Mouse (Mus musculus) T-helper 1 cell (primary cell): ENCODE data around the gene Cxcr1.

Experiments used
- in situ Hi-C: fragments of 300-600 bp; cut with MboI, MseI; formaldehyde crosslinking; loops from one replicate; pipeline ENCODE4 v1.15.1; 2025; ENCODE audit warnings: high pct_unique_total_duplicates

Cxcr1 gene

DNA sequence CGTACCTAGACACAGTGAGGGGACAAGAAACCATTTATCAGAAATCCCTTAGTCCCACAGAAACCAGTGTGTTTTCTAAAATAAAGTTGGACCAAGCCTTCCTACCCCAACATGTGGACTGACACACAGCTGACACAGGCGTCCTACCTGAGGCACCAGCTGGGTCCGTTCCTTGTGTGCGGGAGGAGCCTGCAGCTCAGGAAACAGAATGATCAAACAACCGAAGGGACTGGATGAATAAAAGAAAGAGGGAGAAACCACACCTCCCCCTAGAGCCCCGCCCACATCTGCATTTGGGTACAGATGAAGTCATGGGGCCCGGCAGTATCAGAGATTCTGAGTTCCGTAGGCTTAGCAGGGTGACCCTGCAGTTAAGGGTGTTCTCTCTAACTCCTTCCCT lies at the start of gene Cxcr1:
Gene Cxcr1, minus strand, starts transcription at position 187 of the 400 bp plus-strand sequence.
- in situ Hi-C loops = no loop called here

DNA sequence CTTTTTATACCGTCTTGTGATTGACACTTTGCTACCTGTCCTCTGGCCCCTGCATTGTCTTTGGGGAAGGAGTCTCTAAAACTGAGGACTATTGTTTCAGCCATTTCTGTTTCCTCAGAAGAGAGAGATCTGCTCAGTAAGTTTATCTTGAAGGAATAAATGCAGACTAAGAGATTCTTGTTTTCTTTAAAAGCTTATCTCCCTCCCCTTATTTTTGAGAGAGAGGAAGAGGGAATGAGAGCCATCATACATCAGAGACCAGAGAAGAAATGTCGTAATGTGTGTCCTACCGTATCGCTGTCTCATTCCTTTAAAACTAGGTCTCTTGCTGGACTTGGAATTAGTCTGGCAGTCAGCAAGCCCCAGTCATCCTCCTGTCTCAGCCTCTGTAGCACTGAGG lies 46.4 kb upstream of the Cxcr1 start:
- in situ Hi-C loops = no loop called here

DNA sequence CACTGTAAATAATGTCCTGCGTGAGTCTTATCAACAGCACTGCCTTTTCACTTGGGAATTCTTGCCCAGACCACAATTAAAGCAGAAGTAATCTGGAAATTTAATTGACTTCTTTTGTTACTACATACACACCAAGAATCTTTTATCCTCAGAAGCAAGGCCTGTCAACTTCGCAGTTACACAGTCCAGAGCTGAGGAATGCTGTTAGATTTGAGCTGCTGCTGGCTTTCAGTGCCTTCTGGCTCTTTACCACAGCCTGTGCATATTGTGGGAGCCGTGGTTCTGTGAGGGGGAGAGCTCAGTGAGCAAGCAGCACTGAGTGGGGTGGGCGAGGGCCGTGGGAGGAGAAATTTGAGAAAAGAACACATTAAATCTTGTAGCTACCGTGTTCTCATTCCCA lies 45.9 kb upstream of the Cxcr1 start:
- in situ Hi-C loops = no loop called here

DNA sequence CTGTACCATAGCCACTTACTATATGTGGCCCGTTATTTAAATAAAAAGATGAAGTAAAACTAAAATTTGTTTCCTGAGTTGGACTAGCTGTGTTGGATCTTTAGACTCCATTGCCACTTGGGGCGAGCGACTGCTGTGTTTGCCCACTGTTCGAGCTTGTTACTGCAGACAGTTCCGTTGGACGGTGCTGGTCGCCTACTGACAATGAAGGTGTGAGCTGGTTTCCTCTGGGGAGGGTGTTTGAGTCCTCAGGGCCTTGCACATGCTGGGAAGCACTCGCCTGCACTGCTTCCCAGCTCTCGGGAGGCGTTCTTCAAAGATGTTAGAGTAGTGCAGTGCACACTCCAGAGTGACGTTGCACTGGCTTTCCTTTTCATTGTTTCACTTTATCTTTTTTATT lies 45.2 kb upstream of the Cxcr1 start:
- in situ Hi-C loops = no loop called here

DNA sequence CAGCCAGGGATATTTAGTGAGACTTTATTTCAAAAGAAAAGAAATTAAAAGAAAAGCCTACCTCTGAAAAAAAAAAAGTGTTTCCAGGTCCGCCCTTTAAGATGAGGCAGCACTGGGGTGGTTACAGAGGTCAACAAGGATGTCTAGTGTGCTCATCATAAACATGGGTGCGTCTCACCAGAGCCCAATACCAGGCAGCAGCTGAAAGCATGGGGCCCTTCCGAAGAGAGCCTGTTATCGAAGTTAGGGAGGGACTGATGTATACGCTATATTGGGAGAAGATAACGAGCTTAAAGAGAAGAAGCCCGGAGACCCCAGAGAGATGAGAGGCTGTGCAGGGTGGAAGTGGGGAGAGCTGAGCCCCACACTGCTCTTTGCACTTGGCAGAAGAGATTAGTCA lies 44.7 kb upstream of the Cxcr1 start:
- in situ Hi-C loops = no loop called here

DNA sequence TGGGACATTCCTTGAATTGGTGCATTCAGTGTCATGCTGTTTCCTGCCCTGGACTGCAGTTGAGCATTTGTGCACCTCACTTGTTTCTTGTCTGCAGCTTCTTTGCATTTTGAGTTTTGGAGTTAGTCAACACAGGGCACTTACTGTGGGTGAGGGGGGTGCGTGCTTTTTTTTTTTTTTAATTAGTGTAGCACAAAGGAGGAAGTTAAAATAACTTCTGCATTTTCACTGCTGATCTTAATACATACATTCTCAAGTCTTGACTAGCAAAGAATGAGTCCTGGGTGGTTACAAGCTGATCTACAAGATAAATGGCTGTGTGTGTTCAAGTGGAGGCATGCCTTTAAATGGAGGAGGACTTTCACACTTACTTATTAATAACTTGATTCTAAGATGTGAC lies 43.7 kb upstream of the Cxcr1 start:
- in situ Hi-C loops = no loop called here

DNA sequence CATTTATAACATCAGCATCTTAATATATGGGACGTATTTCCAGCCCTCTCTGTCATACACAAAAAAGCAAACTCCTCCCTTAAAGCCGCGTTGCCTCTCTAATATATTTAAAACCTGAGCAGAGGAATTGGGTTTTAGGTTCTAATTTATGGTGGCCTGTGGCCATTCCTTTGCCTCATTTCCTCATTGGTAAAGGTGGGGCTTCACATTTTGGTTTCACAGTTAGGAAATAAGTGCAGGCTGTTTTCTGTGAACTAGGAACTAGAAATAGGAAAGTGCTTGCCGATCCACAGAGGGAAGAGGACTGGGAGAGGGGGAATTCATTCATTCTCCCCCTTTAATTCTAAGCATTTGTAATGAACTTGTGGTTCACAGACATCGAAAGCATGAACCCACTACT lies 43.2 kb upstream of the Cxcr1 start:
- in situ Hi-C loops = no loop called here

DNA sequence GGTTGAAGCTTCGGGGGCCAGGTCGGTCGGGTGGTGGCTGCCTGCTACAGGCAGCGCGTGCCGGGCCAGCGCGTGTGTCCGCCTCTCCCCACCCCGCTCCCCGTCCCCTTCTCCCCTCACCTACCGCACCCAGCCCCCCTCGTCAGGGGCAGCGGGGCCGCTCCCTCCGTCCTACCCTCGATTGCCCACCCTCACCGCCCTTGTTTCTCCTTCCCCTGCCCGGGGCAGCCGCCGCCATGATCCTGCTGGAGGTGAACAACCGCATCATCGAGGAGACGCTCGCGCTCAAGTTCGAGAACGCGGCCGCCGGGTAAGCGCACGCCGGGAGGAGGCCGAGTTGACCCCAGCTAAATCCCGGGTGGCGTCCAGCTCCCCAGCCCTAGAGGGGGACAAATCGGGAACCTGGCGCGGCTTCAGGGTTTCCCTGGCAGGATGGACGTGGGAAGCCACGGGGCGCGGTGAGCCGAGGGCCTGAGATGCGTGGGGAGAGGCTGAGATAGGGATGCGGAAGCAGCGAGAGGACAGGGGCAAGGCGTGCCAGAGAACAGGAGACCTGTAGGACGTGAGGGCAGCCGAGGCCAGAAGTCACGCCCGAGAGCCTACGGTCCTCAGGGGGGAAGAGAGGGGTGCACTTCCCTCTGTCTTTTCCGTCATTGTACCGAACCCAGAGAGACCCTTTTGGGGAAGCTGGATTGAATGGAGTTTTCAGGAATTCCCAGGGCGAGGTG lies 42.3 kb upstream of the Cxcr1 start:
- in situ Hi-C loops = no loop called here

DNA sequence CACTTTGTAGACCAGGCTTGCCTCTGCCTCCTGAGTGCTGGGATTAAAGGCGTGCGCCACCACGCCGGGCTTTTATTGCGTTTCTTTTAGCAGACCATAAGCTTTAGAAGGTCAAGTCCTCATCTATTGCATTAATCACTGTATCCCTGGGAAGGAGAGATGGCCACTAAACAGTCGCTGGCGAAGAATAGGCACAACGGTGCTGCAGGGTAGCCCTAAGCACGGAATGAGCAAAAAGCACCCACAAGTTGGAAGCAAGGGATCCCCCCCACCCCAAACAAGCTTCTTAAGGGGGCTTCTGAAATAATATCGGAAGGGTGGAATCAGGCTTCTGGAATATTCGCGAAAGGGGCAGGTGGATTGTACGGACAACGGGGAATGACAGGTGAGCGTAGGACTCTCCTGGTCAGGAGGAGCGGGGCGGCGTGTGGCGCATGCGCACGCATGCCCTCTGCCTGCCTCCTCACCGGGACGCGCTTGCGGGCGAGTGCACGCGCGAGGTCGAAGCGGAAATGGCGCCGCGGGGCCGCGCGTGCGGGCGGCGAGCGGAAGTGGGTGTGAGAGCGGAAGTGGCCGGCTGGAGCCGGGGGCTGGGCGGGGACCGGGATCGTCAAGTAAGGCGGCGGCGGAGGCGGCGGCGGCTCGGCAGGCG lies 41.6 kb upstream of the Cxcr1 start, which contains the start of gene Arpc2:
Gene Arpc2, plus strand, starts transcription at position 147 of the 652 bp plus-strand sequence.
- in situ Hi-C loops = no loop called here

DNA sequence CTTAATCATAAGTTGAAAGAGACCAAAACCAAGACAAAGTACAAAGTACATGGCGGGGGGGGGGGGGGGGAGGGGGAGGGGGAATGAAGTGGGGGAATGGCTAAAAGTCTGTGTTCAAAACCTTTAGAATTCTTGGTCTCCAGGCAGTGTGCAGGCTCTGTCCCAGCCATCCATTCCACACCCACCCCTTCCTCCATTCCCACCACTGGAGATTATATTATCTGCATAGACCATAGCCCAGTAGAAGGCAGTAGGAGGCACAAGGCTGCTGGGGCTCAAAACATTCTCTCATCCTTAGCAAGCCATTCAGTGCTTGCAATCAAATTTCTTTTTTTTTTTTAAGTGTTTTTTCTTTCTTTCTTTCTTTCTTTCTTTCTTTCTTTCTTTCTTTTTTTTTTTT lies 36.6 kb upstream of the Cxcr1 start:
- in situ Hi-C loops = no loop called here

DNA sequence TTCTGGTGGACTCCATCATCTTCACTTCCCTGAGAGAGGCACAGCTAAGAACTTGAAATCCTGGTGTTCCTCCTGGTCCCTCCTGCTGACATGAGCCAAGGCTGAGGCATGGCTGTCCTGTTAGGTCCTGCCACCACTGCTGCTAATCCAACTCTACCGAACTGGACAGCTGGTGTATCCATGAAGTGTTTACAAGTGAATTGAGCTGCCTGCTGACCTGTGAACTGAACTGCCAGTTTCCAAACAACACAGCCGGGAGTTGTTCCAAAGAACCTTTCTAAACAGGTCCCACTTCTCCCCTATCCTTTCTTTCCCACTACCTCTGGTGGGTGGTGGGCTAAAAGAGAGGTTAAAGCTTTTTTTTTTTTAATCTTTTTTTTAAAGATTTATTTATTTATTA lies 35.5 kb upstream of the Cxcr1 start:
- in situ Hi-C loops = no loop called here

DNA sequence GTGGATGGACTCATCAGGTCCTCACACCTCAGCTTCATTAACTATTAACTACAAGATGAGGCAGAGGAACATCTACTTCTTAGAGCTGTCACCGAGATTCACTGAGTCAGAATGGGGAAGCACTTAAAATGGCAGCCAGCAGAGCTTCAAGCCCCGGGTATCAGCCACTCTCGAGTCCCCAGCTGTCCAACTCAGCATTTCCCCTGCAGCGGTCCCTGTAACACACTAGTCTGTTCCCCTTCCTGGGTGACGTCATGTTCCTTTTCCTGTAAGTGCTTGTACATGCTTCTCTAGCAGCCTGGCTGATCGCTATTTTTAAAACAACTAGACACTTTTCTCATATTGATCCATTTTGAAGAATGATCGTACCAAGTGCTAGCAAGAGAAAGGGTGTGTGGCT lies 32.9 kb upstream of the Cxcr1 start:
- in situ Hi-C loops = no loop called here

DNA sequence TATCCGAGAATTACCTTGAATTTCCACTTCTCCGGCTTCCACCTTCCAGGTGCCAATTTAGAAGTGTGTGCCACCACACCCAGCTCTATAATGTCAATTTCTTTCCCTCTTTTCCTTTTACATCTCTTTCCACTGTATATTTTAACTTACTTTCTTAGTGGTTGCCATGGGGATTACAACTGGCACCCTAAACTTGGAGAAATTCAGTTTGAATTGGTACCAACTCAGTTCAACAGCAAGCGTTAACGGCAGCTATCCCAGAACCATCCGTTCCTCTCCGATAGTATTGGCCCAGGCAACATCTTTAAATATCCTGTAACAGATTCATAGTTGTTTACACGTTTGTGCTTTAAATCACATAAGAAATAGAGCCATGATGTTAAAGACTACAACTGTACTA lies 25.5 kb upstream of the Cxcr1 start:
- in situ Hi-C loops = no loop called here

DNA sequence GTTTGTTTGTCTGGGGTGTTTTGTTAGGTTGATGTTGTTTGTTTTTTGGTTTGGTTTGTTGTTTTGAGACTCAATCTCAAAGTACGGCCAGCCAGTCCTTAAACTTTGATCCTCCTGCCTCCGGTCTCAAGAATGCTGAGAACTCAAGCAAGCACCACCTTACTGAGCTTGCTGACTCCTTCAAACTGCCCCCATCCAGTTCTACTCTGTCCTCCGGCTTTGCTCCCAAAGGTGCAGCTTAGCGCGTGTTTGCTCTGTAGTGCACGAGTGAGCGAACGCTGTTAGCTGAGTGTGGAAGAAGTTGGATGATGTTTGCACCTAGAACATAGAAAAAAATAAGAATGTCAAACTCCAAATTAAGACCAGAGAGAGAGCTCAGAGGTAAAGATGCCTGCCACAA lies 14.5 kb upstream of the Cxcr1 start:
- in situ Hi-C loops = no loop called here

DNA sequence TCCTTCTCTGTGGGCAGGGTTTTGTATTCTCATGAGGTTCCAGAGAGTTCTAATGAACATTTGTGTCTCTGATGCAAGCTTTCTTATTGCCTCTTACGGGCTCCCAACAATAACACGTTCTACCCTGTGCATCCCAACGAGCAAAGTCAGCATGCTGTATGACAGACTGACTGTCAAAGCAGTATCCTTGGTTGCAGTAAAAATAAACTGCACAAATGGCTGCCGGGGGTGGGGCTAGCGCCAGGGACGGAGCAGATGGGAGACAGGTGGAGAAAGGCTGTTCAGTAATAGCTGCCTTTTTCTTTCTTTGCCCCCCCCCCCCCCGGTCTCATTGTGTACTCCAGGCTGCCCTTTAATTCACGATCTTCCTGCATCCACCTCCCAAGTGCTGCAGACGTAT lies 13.5 kb upstream of the Cxcr1 start:
- in situ Hi-C loops = no loop called here

DNA sequence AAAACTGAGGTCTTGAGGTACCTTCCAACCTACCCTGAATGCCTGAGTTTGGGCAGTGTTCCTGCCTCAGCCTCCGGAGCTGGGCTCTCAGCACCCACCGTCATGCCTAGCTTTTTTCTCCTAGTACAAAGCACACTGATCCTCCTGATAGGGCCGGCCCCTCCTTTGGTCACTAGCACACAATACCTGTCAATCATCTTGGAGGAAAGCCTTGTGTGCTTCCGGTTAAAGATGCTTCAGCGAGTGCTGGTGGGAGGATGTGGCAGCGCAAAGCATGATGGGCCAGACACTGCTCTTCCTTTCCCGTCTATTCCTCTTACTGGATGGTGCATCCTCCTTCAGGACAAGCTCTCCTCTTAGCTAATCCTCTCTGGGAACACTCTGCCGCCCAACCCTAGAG lies 12.2 kb upstream of the Cxcr1 start:
- in situ Hi-C loops = no loop called here

DNA sequence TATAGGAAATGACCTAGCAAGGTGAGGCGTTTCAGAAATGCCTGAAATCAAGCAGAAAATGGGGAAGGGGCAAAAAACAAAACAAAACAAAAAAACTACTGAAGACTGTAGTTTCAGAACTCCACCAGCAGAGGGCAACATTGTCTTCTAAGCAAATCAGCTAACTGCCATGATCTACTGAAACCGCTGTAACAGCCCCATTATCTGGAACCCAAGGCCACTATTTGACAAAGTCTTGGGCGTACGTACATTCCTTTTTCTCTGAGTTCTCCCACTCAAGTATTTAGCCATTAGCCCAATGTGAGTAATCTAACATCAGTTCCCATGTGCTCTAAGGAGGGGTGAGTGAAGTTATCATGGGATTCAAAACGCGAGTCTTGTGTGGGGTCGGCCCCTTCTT lies 11.4 kb upstream of the Cxcr1 start:
- in situ Hi-C loops = no loop called here

DNA sequence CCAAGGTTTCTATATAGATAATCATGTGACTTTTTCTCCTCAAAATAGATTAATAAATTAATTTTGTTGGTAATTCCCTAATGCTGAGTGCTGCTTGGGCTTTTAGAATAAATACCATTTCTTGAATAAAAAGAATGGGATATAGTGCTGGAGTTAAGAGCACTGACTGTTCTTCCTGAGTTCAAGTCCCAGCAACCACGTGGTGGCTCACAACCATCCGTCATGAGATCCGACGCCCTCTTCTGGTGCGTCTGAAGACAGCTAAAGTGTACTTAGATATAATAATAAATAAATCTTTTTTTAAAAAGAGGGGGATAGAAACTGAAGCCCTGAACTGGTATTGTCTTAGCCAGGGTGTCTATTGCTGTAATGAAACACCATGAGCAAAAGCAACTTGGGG lies 9.0 kb upstream of the Cxcr1 start:
- in situ Hi-C loops = no loop called here

DNA sequence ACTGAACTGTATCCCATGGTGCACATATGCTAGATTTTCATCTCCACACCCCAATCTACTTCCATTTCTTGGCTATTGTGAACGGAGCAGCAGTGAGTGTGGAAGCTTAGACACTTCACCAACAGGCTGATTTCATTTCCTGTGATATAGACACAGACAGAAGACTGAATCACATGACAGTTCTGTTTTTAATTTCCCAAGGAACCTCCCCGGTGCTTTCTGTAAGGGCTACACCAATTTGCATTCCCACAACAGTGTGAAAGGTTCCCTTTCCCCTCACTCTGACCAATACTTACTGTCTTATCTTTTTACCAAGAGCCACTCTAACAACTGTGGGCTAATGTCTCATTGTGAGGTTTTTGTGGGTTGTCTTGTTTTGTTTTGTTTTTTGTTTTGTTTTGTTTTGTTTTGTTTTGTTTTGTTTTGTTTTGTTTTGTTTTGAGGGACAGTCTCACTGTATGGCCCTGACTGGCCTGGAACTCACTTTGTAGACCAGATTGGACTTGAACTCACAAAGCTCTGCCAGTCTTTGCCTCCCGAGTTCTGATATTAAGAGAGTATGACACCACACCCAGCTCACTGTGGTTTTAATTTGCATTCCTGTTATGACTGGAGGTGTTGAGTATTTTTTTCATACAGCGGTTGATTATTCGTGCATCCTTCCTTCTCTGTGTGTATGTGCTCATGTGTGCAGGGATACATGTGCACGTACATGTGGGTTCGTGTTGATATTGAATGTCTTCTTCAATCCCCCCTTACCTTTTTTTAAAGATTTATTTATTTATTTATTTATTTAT lies 6.8 kb upstream of the Cxcr1 start:
- in situ Hi-C loops = no loop called here

DNA sequence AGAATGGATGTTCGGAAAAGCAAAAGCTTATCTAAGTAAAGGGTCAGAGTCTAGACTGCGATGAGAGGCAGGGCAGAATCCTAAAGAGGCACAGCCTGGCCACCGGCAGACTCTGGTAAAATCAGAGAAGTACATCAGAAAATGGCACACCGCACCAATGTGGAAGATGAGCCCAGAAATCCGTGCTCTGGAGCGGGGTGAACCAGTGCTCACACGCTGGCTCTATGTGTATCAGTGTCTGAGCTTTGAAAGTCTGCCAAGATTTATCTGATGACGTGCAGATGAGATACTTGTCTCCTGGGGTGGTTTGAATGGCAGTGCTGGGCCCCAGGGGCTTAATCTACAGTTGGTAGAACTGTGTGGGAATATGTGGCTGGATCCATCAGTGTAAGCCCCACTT lies 4.6 kb upstream of the Cxcr1 start:
- in situ Hi-C loops = no loop called here

DNA sequence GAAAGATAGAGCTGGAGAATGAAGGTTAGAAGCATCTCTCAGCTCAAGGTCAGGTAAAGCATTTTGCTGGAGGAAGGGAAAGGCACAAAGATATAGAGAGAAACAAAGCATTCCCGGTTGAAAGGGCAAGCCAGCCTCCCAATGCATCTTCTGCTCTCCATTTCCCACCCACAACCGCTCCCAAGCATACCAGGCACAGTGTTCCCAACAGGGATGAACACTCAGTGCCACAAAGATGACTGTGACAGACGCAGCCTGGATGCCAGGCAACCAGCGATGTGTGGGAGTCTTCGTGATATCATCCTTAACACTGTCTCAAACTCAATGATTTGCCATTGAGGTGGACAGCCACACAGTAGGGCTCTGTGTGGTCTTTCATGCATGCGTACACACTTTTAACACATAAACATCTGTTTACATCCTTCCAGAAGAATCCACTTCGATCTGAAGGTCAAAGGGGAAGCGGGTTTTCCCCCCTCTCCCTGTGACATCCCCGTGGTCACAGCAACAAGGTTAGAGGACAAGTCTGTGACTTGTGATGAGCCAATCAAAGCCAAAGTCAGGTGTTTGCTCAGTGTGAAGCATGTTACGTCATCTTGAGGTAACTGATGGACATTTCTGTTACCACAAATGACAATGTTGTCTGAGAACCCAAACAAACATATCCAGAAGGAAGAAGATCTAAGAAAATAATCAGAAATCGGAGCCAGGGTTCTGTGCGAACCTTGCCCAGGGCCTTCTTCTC lies 3.5 kb upstream of the Cxcr1 start:
- in situ Hi-C loops = no loop called here
